8 mouse cellular contexts compared by ENCODE assay signal in the genomic region with DNA sequence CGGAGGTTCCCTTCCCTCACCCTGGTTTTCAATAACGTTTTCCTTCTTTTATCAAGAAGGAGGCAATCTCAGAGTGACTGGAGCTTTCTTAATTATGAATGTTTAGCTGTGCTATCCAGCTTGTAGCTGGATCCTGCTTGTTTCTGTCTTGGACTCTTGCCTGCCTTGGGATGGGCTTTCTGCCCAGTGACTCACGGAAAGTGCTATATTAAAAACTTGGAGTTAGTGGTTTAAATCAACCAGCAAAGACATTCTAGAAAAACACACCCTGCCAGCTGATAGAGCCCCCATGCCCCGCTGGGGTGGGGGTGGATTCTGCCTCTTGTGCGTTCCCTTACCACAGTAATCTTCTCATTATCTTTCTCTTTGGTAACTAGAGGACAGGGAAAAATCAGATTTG.
DNase-seq lines count a peak whose midpoint lies in the region; ATAC-seq lines count a peak whose summit lies in the region.
"Had no signal": no experiment of that assay in that cellular context is flagged by ENCODE, and none has a peak within 500 bp of the region (broad histone marks: within the 10 kb centered on the region; RNA-seq: fewer than 3 reads in every experiment).

No protein-coding gene starts in this region.

- peak; percentile 95 for DNase-seq in 3T3-L1 (ENCODE audit: low read depth, low spot score)
- DNase-seq in adrenal gland, adult (ENCODE audit: inconsistent age in 2 of 2, low spot score in 1 of 2): peak; percentile 84 to 94
- peak; percentile 69 for DNase-seq in gastrocnemius, postnatal 25 days
- DNase-seq in kidney, postnatal 36 days: peak; percentile 83 to 86
- peak; percentile 40 for DNase-seq in urinary bladder, adult 2 months (ENCODE audit: low spot score)

- H3K9me3 ChIP-seq in lung, embryonic 16.5 days (ENCODE audit: control insufficient read depth, low read length): no peaks in the 10 kb centered on the region
- no peaks in the 10 kb centered on the region for H3K9me3 ChIP-seq in midbrain, embryonic 13.5 days

- ATAC-seq in lung, embryonic 16.5 days (ENCODE audit: low read depth): peak; percentile 53
- no peak for ATAC-seq in midbrain, embryonic 13.5 days

- no peaks in the 10 kb centered on the region for H3K36me3 ChIP-seq in lung, embryonic 16.5 days (ENCODE audit: control insufficient read depth, insufficient read depth, low read length)
- H3K36me3 ChIP-seq in midbrain, embryonic 13.5 days: no peaks in the 10 kb centered on the region

- H3K27ac ChIP-seq in lung, embryonic 16.5 days (ENCODE audit: low read length): peak overlapping the region; percentile 37; the same call in 1 of the 2 replicates
- no peak overlapping the region for H3K27ac ChIP-seq in midbrain, embryonic 13.5 days
- H3K27ac ChIP-seq: liver, embryonic 14.5 days had no signal

- H3K4me3 ChIP-seq in lung, embryonic 16.5 days (ENCODE audit: low read length): no peak overlapping the region
- no peak overlapping the region for H3K4me3 ChIP-seq in midbrain, embryonic 13.5 days (replicated peaks)

- H3K4me2 ChIP-seq in lung, embryonic 16.5 days (ENCODE audit: low read depth, low read length): peak overlapping the region; percentile 24; the same call in 1 of the 2 replicates
- no peak overlapping the region for H3K4me2 ChIP-seq in midbrain, embryonic 13.5 days (replicated peaks)

- peaks cover 28% of the 10 kb centered on the region for H3K4me1 ChIP-seq in lung, embryonic 16.5 days (replicated peaks; ENCODE audit: control insufficient read depth, insufficient read depth, low read length)
- peaks cover 12% of the 10 kb centered on the region for H3K4me1 ChIP-seq in midbrain, embryonic 13.5 days (replicated peaks)

- 16% methylated on average over 5 of the region's 5 CpGs for WGBS in lung, embryonic 16.5 days
- 31% methylated on average over 5 of the region's 5 CpGs for WGBS in midbrain, embryonic 13.5 days

- H3K27me3 ChIP-seq in lung, embryonic 16.5 days (ENCODE audit: control insufficient read depth, insufficient read depth, low read depth, low read length): no peaks in the 10 kb centered on the region
- H3K27me3 ChIP-seq in midbrain, embryonic 13.5 days: peaks cover 4% of the 10 kb centered on the region; the same call in 1 of the 2 replicates

- no peak overlapping the region for H3K9ac ChIP-seq in lung, embryonic 16.5 days (ENCODE audit: low read length)
- no peak overlapping the region for H3K9ac ChIP-seq in midbrain, embryonic 13.5 days (replicated peaks)
- H3K9ac ChIP-seq: liver, embryonic 14.5 days had no signal

Comparison
In these comparisons a context has a peak if more than half of its experiments do, and no peak if none do; other contexts are left out.
1. DNase-seq: peak in every context shown above with its lines; median percentile 95 in 3T3-L1; 89 in adrenal gland, adult; 84 in kidney, postnatal 36 days; 69 in gastrocnemius, postnatal 25 days; 40 in urinary bladder, adult 2 months.